Mouse (Mus musculus): ENCODE measurements around the gene Fbxo33.

DNA sequence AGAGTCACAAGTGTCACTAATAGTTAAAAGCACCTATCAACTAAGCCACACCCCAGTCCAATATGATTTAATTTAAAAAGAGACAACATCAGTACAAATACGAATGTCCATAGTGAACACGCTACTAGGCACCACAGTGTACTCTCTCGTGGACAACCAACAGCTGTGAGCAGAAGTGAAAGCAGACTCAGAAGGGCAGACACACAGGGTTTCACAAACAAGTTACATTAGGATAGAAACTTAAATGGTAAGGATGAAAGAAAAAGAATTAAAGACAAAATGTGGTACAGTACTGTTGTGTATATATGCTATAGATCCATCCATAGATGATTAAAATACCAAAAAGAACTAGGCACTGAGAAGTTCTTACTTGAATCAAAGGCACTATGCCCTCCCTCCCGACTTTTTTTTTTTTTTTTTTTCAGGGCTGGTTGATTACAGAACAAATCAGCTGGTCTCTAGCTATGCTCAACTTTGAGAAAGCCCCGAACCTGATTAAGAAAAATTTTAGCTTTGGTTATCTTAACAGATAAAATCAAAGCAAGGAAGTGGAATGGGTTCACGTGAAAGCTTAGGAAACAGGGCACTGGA, 2.8 kb downstream of the Fbxo33 start:
- TF ChIP-seq CTCF (conservative IDR thresholded peaks at IDR 0.05 in 1 of 2, IDR thresholded peaks at IDR 0.05 in 1 of 2; ENCODE audit: low read depth in 2 of 2, low read length in 2 of 2) (no peak), ZKSCAN1 (IDR thresholded peaks at IDR 0.05; ENCODE audit: borderline replicate concordance, low read depth, low read length) (no peak), POLR2A (IDR thresholded peaks at IDR 0.05; ENCODE audit: low read depth, low read length) (no peak), SIN3A (IDR thresholded peaks at IDR 0.05; ENCODE audit: low read length) (peak; percentile 37), RCOR1 (conservative IDR thresholded peaks at IDR 0.05; ENCODE audit: low read depth, low read length) (no peak), NELFE (IDR thresholded peaks at IDR 0.05; ENCODE audit: low read depth, low read length) (no peak), E2F4 (IDR thresholded peaks at IDR 0.05; ENCODE audit: insufficient replicate concordance, low read depth, low read length) (no peak), HCFC1 (IDR thresholded peaks at IDR 0.05; ENCODE audit: low read depth, low read length) (no peak)
